Mouse (Mus musculus): ENCODE results near the gene Rrp1. TPM values are rescaled to one million over a fixed set of nuclear protein-coding genes. Genes with fewer than 3 reads are reported as not detected.

Gene Rrp1
- 100 to 1,000 TPM; 337 to 342 TPM for total RNA-seq (2021)
- long read RNA-seq, experiment 1, partial matches to known transcripts, result 13 of 34 reads
- long read RNA-seq, experiment 1, other reads (novel, unspliced or antisense), result 20 of 34 reads
- long read RNA-seq, experiment 2, partial matches to known transcripts, result 21 of 54 reads
- long read RNA-seq, experiment 2, other reads (novel, unspliced or antisense), result 33 of 54 reads

DNA sequence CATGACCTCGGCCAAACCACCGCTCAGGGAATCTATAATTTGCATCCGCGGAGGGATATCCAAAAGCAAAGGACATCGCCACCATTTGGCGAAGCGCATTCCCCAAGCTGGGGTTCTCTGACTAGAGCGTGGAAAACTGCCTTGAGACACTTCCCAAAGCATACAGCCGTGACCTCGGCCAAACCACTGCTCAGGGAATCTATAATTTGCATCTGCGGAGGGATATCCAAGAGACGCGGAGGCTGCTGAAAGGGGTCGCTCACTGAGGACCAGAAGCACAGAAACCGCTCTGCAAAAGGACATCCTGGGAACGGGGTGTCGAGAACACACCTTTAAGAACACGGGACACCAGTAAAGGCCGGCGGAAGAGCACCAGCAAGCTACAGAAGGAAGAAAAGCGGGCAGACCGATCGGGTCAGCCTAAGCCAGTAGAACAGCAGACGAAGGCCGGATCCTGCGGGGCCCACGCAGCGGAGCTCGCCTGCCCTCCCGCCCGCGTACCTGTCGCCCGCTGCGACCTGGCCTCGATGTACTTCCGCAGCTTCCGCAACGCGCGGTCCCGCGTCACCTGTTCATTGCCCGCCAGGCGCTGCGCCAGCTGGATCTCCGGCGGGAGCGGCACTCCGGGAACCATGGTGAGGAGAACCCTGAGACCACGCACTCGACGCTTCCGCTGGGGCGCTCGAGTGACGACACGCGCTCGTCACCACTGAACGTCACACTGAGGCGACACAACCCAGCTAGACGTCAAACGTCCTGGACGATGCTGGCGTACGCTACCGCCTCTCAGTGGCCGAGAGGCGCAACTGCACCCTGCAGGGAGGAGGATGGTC, at the start of gene Rrp1:
Gene Rrp1 (minus strand): TSS at position 725 of the 833 bp plus-strand sequence.
- peak; percentile 98 to 99 for DNase-seq (ENCODE audit: low spot score in 2 of 2)

DNA sequence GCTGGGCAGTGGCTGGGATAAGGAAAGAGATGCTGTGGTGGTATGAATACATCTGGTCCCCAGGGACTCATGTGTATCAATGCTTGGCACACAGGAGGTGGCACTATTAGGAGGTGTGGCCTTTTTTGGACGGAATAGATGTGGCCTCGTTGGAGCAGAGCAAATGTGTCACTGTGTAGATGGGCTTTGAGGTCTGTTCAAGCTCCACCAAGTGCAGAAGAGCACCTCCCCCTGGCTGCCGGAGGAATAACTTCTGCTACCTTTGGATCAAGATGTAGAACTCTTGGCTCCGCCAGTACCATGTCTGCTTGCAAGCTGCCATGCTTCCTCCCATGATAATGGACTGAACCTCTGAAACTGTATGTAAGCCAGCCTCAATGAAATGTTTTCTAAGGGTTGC, 48.9 kb upstream of the Rrp1 start:
- DNase-seq (ENCODE audit: low spot score in 2 of 2), result no peak

DNA sequence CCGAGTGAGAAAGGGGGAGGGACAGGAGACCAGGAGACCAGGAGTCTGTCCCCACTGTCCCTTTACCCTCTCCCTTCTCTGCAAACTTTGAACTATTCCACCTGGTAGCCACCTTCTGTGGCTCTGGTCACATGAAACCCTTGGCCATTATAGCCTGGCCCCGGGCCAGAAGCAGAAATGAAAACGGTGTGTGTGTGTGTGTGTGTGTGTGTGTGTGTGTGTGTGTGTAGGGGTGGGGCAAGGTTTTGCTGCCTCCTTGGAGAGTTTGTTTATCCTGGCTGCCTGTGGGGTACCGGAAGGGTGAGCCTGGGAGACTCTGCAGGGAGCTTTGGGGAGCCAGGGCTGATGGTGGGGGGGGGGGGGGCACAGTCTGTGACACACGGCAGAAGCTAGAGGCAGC, 47.6 kb upstream of the Rrp1 start:
- DNase-seq (ENCODE audit: low spot score in 2 of 2), result no peak

DNA sequence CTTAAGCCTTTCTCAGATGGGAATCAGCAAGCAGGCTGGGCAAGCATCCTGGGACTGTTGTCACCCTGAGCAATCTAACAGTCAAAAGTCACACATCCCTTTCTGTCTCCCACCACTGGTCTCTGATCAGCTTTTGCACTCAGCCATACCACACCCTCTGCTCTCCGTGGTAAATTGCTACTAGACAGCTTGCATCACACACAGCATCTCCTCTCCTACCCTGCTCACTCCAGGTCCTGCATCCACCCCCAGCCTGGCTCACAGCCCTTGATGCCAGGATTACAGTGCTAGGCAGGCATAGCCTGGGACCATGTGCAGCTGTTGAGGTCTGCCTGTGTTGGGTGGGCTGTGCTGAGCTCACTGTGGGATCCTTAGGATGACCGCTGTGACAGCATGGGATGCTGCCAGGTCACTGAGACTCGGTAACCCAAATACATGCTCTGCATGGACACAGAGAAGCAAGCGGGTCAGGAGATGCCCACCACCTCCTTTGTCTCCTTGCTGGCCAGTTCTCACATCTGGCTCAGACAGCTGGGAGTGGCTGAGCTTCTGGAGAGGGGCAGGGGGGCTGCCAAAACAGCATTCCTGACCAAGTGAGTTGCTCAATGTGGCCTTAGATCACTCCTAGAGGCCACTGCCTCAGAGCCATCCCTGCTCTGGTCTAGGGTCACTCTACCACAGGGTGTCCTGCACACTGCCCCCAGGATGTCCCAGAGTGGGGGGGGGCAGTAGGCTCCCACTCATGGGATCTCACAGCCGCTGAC, 45.7 kb upstream of the Rrp1 start:
- no peak for DNase-seq (ENCODE audit: low spot score in 2 of 2)

DNA sequence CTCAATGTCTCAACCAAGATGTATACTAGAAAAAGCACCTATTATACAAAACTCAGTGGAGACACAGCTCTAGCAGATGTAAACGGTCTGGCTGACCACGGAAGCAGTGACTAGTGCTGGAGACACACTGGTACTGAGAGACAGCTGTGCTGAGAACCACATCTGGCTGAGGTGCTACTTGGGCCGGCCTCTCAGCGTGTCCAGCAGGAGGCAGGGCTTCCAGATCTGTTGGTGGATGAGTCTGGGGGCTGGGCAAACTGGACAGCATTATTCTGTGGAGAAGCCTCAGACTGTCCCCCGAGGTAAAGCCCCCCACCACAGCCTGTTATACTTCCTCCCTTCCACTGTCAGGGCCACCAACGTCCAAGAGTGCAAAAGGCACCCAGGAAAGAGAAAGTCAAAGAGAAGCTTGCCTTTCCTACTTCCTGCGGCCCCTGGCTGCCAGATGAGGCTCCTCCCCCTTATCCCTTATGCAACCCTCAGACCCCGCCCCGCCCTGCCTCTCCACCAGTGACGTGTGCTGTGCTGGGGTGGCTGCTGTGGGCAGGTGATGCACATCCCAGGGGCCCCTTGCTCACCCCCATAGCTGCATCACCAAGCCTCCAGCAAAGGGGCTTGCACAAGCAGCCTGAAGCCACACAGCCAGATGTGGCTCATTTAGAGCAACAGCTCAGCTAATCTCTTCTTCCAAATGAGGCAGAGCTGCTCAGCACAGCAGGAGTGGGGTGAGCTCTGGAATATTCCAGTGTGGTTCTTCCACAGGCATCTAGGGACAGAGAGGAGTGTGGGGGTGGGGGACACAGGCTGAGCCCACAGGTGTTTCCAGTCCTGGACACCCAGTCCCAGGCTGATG, 44.9 kb upstream of the Rrp1 start:
- DNase-seq (ENCODE audit: low spot score in 2 of 2), result no peak

DNA sequence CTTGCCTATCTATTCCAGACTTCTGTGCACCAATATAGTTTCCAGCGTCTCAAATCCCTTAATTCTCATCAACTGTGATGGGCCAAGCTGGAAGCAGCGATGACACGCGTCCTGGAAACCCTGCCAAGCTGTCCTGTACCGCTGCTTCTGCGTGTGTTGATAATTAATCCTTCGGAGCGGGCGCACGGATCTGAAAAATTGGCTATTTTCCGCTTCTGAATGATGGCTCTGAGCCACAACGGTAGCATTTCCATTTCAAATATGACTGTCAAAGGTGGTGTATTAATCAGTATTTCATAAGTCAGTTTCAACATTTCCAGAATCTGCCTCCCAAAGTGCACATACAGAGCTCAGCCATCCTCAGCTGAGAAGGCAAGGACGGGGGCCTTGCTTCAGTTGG, 43.9 kb upstream of the Rrp1 start:
- DNase-seq (ENCODE audit: low spot score in 2 of 2), result peak in 1 of 2 experiments; percentile 55

DNA sequence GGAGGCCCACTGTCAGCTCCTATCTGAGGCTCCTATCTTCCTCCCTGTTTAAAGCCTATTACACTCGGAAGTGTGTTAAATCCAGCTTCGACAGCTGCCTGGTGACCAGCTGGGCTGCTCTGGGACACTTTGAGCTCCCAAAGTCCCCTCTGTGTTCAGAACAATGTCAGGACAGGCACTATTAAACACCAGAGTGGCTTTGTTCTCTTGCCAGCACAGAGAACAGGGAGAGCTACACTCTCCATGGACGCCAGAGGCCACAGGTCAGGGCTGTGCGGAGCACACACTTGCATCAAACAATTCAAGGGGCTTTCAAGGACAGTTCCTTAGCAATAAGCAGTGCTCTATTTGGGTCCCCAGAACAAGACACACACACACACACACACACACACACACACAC, 39.8 kb upstream of the Rrp1 start:
- no peak for DNase-seq (ENCODE audit: low spot score in 2 of 2)

DNA sequence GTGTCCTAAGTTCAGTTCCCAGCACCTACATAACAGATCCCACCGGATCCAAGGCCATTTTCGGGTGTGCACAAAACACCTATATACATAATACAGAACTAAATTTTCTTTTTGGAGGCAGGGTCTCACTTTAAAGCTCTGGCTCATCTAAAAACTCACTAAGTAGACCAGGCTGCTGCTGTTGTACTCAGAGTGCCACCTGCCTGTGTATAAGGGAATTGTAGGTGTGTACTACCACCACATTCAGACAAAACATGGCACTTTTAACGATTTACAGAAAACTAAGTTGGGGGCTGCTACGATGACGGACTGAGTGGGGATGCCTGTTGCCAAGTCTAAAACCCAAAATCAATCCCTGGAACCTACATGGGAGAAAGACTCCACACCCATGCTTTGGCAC, 37.9 kb upstream of the Rrp1 start:
- DNase-seq (ENCODE audit: low spot score in 2 of 2), result no peak

DNA sequence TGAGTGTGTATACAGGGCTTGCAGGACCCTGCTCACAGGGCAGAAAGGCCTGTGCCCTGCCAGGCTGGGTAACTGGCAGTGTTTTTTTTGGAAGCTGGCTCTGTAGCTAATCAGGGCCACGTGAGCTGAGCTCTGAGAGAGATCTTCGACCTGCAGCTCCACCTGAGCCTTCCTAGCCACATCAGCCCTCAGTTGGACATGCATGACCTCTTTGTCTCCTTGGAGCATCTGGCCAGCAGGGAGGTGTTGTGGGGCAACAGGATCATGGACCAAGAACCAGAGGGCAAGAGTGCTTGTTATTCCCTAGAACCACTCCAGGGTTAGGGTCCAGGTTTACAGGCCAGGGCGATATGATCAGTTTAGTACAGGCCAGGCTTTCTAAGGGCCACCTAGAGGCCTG, 34.6 kb upstream of the Rrp1 start:
- DNase-seq (ENCODE audit: low spot score in 2 of 2), result no peak

DNA sequence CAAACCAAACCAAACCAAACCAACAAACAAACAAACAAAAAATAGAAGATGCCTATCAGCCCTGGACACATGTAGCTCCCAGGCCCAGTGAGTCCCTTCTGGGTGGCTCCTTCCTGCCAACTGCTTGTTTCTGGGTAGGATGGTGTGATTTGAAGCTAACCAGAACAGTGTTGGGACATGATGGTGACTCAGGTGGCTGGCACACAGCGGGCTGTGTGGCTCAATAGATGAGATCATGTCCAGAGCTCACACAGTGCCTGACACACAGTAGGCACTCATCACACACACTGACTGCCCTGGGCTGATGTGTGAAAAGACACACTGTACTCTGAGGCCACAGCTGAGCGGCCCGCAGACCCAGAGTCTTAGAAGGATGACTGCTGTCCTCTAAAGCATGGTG, 33.4 kb upstream of the Rrp1 start:
- DNase-seq (ENCODE audit: low spot score in 2 of 2), result no peak

DNA sequence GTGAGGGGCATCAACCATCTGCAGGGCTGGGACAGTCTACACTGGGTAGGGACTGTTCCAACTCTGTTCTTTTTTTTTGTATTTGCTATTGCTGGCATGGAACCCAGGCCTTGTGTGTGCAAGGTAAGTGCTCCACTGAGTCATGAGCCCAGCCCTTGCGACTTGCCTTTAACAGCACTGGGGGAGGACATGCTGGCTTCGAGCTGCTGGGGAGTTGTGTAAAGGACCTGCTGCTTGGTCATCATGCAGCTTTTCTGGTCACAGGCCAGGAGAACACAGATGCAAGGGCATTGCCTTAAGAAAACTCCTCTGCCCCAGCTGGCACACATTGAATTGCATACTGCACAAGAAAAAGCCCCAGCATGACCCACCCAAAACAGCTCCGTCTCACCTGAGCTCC, 29.4 kb upstream of the Rrp1 start:
- DNase-seq (ENCODE audit: low spot score in 2 of 2), result no peak

DNA sequence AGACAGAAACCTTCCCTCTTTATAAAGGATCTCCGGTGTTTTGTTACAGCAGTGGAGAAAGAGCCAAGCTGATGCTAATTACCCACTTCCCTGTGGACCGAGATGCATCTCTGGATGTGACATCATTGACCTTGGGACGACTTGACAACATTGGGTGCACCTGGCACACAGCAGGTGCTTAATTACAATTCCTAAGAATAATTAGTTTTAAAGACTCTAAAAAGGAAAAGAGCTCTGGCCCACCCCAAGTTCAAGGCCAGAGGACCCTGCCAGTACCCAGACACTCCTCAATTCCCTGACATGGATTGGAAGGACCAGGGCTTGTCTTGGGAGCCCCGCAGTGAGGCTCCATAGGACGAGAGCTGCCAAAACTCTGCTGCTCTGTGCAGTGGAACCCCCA, 28.8 kb upstream of the Rrp1 start:
- no peak for DNase-seq (ENCODE audit: low spot score in 2 of 2)

DNA sequence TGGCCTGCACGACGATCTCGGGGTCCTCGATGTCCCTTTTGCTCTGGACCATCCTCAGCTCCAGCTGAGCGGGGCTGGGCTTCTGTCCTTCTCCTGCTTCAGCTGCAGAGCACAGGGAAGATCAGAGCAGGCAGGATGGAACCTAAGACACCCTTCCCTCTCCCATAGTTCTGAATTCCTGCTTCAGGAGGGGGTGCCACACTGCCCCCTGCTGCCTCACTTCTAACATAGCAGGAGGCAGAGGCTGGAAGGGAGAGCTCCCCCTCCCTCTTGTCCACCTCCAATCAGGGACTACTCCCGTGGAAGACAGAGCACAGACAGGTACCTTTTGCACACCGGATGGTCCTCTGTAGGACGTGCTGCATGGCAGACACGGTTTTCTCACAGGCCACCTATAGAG, 28.0 kb upstream of the Rrp1 start:
- no peak for DNase-seq (ENCODE audit: low spot score in 2 of 2)

DNA sequence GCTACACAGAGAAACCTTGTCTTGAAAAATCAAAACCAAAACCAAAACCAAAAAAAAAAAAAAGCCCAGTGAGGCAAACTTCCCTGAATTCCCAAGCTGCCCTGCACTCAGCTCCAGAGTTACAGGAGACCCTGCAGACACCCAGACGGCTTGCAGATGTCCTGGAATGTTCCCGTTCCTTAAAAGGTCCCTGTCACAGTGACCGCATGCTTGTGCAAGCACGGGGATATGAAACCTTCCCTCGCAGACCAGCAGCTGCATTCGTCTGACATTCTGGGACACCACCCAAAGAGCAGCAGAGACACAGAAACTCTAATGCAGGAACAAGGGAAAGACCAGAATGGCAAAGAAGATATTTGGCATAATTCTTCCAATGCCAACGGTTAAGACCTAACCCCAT, 27.1 kb upstream of the Rrp1 start:
- no peak for DNase-seq (ENCODE audit: low spot score in 2 of 2)

DNA sequence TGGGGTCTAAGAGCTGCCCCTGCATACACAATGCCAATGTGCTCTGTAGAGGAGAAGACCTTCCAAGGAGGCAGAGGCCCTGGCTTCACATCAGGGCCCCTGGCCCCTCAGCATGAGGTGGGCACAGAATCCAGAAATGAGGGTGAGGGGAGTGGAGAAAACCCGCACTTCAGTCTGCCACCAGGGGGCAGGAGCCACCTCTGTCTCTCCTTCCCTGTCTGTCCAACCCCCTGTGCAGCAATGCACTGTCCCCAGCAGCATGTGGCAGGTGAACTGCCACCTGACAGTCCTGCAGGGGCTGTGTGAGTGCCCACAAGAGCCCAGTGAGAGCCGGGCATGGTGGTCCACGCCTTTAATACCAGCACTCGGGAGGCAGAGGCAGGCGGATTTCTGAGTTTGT, 26.7 kb upstream of the Rrp1 start:
- DNase-seq (ENCODE audit: low spot score in 2 of 2), result no peak

DNA sequence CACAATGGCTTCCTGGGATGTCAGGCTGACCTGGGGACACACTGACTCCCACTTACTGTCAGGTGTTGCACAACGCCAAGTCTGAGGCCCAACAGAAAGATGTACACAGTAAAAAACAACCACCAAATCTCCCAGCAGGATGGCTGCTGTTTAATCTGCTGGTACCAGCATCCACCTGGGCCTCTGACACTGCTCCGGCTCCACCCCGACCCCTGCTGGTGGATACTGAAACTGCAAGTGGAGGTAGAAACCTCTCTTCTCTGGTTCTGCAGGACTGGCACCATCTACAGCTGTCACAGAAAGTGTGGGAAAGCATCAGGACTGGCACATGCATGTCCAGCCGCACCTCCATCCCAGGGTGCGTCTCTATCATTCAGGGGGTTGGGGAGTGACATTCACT, 25.3 kb upstream of the Rrp1 start:
- peak; percentile 74 to 80 for DNase-seq (ENCODE audit: low spot score in 2 of 2)

DNA sequence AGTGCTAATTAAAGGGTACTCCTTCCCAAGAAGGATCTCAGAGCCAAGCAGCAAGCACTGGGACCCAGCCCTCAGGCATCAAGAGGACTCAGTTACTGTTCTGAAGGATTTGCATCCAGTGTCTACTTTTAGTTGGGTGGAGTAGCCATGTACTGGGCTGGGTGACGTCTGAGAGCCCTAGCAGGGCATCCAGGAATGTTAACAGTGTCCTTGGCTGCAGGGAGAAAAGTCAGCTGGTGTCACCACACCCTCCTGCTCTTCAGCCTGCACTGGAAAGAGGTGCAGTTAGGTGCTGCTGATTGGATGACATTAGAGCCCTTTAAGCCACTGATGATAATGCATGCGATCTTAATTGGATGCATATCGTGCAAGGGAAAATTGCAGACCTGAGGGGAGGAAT, 20.0 kb upstream of the Rrp1 start:
- DNase-seq (ENCODE audit: low spot score in 2 of 2), result no peak

DNA sequence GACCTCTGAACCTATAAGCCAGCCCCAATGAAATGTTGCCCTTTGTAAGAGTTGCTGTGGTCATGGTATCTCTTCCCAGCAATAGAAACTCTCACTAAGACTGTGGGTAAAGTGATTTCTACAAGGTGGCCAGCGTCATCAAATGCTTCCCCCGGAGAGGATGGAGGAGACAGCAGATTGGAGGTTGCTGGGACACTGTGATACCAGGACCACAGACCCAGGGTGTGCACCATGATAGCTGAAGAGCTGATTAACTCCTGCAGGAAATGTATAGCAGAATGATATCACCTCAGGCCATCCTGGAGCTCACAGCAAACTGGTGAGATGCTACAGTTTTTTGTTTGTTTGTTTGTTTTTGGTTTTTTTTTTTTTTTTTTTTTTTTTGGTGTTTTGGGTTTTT, 16.9 kb upstream of the Rrp1 start:
- no peak for DNase-seq (ENCODE audit: low spot score in 2 of 2)

DNA sequence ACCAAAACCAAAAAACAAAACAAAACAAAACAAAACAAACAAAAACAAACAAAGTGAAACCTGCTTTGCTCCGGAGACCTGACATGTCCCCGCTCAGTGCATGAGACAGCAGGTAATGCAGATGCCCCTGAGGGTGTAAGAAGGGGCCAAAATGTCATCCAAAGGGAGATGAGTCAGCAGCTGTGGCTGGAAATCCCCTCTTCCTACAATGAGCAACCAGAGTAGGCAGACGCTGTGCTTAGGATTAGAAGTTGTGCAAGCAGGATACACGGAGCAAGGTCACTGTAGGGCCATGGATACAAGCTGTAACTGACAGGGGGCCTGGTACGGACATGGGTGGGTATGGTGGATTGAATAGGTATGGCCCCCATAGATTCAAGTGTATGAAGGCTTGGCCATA, 16.3 kb upstream of the Rrp1 start:
- no peak for DNase-seq (ENCODE audit: low spot score in 2 of 2)

DNA sequence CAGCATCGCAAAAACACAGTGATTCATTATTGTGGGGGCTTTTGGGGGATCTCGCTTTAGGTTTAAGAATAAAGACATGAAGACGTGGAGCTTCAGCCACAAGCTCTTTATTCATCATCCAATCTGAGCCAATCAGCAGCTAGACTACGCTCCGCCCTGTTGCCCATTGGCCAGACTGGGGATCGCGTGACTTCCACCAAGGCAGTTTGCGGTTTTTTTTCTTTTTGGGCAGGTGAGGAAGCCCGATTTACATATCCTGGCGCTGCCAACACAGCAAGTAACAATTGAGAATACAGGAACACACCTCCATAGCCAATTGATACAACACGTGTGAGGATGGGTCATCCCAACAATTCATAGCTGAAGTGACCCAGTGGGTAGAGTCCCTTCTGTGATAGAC, 15.2 kb upstream of the Rrp1 start:
- DNase-seq (ENCODE audit: low spot score in 2 of 2), result no peak

DNA sequence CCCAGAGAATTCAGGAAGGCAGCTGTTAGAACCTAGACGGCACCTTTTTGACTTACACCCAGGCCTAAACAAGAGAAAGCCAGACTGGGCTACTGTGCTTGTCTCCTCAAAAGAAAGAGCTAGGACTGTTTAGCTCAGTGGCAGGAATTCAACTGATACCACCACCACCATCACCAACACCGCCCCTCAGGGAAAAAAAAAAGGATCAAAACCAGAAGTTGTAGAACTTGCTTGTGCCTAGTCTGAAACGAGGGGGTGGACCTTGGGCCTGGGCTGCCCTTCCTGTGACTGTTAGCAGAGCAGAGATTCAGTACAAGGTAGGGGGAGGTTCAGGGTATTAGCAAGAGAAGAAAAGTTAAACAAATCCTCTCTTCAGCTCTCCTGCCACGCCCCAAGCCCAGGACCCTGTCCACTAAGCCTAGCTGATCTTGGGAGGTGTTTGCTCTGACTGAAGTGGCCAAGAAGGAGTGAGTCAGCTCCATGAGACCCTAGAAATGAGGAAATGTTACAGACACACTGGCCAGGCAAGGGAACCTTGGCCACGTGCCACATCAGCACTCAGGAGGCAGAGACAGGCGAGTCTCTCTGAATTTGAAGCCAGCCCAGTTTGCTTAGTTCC, 13.4 kb upstream of the Rrp1 start:
- no peak for DNase-seq (ENCODE audit: low spot score in 2 of 2)

Measured in layer of hippocampus, postnatal 14 days (tissue).